Mouse (Mus musculus) kidney, embryonic 15.5 days (tissue): Measurements from ENCODE around the gene Gm17606. TPM values are rescaled to one million over a fixed set of nuclear protein-coding genes. Genes with fewer than 3 reads are reported as not detected.

ENCODE experiments used
- ATAC-seq: fragments of 200-750 bp; cut with Nextera tagmentation; replicated peaks from 2 replicates; pipeline ENCODE4 v1.8.0; 2017; ENCODE audit warnings: moderate TSS enrichment; ENCODE audit not compliant: low FRiP score
- H3K27ac ChIP-seq: fragments of 300-500 bp; sonication (generic); 2 replicates; pipeline ENCODE4 v1.5.1; 2015; ENCODE audit warnings: mild to moderate bottlenecking, inconsistent platforms
- H3K27me3 ChIP-seq: fragments of 300-500 bp; sonication (generic); 2 replicates; pipeline ENCODE4 v1.6.1; 2015; ENCODE audit warnings: inconsistent platforms
- H3K36me3 ChIP-seq: fragments of 300-500 bp; sonication (generic); 2 replicates; pipeline ENCODE4 v1.6.1; 2015; ENCODE audit warnings: inconsistent platforms
- H3K4me1 ChIP-seq: fragments of 300-500 bp; sonication (generic); 2 replicates; pipeline ENCODE4 v1.6.1; 2015; ENCODE audit warnings: inconsistent platforms
- H3K4me2 ChIP-seq: fragments of 300-500 bp; sonication (generic); 2 replicates; pipeline ENCODE4 v1.6.1; 2015; ENCODE audit warnings: moderate library complexity, mild to moderate bottlenecking, inconsistent platforms
- H3K4me3 ChIP-seq: fragments of 300-500 bp; sonication (generic); replicated peaks from 2 replicates; pipeline ENCODE4 v1.5.1; 2015; ENCODE audit warnings: mild to moderate bottlenecking, inconsistent platforms
- H3K9ac ChIP-seq: fragments of 300-500 bp; sonication (generic); 2 replicates; pipeline ENCODE4 v1.6.1; 2015; ENCODE audit warnings: mild to moderate bottlenecking, inconsistent platforms
- H3K9me3 ChIP-seq: fragments of 300-500 bp; sonication (generic); replicated peaks from 2 replicates; pipeline ENCODE4 v1.6.1; 2016; ENCODE audit warnings: inconsistent platforms
- WGBS: fragments of 180-500 bp; shearing (Covaris S2); methylation state at CpG from one replicate; pipeline ENCODE4 v1.1.7; 2015; ENCODE audit warnings: mixed read lengths; 5-methylcytosine and 5-hydroxymethylcytosine counted together
- microRNA counts: library from miRNA; unstranded; fragments of <30 nt; microRNA quantifications from one replicate; lab custom pipeline; 2016
- microRNA-seq: library from miRNA; unstranded; fragments of <30 nt; microRNA quantifications from one replicate; pipeline ENCODE4, GENCODE M21; 2016
- polyA plus RNA-seq: library from polyadenylated mRNA; unstranded; fragments of >200 nt; fragmentation: Nextera tagmentation; extraction: Ambion mirVana; gene quantifications from 2 replicates; pipeline ENCODE4 v1.2.1, GENCODE M21; 2015

Gm17606 gene
- polyA plus RNA-seq, 1 experiment from 2014 or later: not detected

- Histone ChIP-seq H3K4me1 (peaks cover 3% of the 10 kb centered on the region; the same call in 1 of the 2 replicates), H3K36me3 (peaks cover 85% of the 10 kb centered on the region), H3K27ac (no peak overlapping the region), H3K4me2 (no peak overlapping the region), H3K9me3 (no peaks in the 10 kb centered on the region), H3K9ac (no peak overlapping the region), H3K4me3 (no peak overlapping the region), H3K27me3 (no peaks in the 10 kb centered on the region)
- WGBS: 78% methylated on average over 16 of the region's 16 CpGs
- ATAC-seq: no peak
Observed at GRCm38 (mm10) chr14:54678657-54679304, 38.0 kb downstream of the Gm17606 start.

GRCm38 (mm10) chr14:54682396-54682795 is 41.6 kb downstream of the Gm17606 start:
- Histone ChIP-seq H3K4me1 (peaks cover 15% of the 10 kb centered on the region), H3K9ac (no peak overlapping the region), H3K4me3 (no peak overlapping the region), H3K9me3 (no peaks in the 10 kb centered on the region), H3K27me3 (no peaks in the 10 kb centered on the region), H3K4me2 (no peak overlapping the region), H3K27ac (no peak overlapping the region), H3K36me3 (peaks cover 55% of the 10 kb centered on the region)
- no peak for ATAC-seq
- 77% methylated on average over 3 of the region's 3 CpGs for WGBS

GRCm38 (mm10) chr14:54685471-54685870 is 44.7 kb downstream of the Gm17606 start:
- Histone ChIP-seq H3K9me3 (no peaks in the 10 kb centered on the region), H3K4me1 (peaks cover 30% of the 10 kb centered on the region), H3K27ac (peak overlapping the region; percentile 98; the same call in 1 of the 2 replicates), H3K4me2 (peak overlapping the region; percentile 72), H3K9ac (peak overlapping the region; percentile 97), H3K27me3 (no peaks in the 10 kb centered on the region), H3K4me3 (peak overlapping the region; percentile 83), H3K36me3 (peaks cover 42% of the 10 kb centered on the region)
- 8% methylated on average over 8 of the region's 8 CpGs for WGBS
- ATAC-seq: no peak

DNA sequence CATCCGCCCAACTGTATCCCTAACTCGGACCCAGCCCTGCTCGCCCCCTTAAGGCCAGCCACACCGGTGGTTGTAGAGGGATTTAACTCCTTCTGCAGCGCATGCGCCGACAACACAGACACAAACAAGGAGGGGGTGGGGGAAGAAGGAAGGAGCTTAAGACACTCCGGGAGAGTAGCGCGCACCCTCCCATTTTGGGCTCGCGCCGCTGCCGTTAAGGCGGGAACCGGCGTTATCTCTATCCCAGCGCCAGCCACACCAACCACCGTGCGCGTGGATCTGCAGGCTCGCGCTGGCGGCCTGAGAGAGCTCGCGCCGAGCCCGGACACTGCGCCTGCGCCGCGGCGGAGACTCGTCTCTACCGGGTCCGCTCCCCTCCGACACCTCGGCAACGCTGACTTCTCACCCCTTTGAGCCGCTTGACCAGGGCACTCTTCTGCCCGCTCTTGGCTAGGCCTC is 45.3 kb downstream of the Gm17606 start, which contains the start of gene 1700123O20Rik:
Gene 1700123O20Rik, plus strand, starts transcription at position 154 of the 459 bp plus-strand sequence.
- Histone ChIP-seq H3K9ac (peak within 1 kb of the TSS; percentile 97), H3K27ac (peak within 1 kb of the TSS; percentile 98), H3K27me3 (no peaks in the 10 kb centered on the region), H3K4me3 (peak within 1 kb of the TSS; percentile 83), H3K9me3 (no peaks in the 10 kb centered on the region), H3K4me2 (peak within 1 kb of the TSS; percentile 72), H3K36me3 (peaks cover 44% of the 10 kb centered on the region), H3K4me1 (peaks cover 30% of the 10 kb centered on the region)
- peak; percentile 86 for ATAC-seq
- WGBS: under 1% methylated on average over 41 of the region's 41 CpGs

- peak within 1 kb of the TSS; percentile 83 for H3K4me3 ChIP-seq
- ATAC-seq: peak; percentile 97
- peak within 1 kb of the TSS; percentile 97 for H3K9ac ChIP-seq
- H3K4me1 ChIP-seq: peaks cover 30% of the 10 kb centered on the region
- peak within 1 kb of the TSS; percentile 98 for H3K27ac ChIP-seq
- no peaks in the 10 kb centered on the region for H3K9me3 ChIP-seq
- 0% methylated on average over 44 of the region's 44 CpGs for WGBS
- H3K36me3 ChIP-seq: peaks cover 40% of the 10 kb centered on the region
- H3K4me2 ChIP-seq: peak within 1 kb of the TSS; percentile 72
- H3K27me3 ChIP-seq: no peaks in the 10 kb centered on the region
Observed at GRCm38 (mm10) chr14:54686522-54687143, 45.9 kb downstream of the Gm17606 start, which contains the start of gene Acin1. Gene Acin1 (minus strand): TSS chr14:54686931.

- H3K9me3 ChIP-seq: no peaks in the 10 kb centered on the region
- WGBS: 2% methylated on average over 8 of the region's 8 CpGs
- peaks cover 30% of the 10 kb centered on the region for H3K4me1 ChIP-seq
- H3K4me2 ChIP-seq: peak overlapping the region; percentile 62
- H3K9ac ChIP-seq: peak overlapping the region; percentile 80
- H3K4me3 ChIP-seq: peak overlapping the region; percentile 83
- H3K36me3 ChIP-seq: peaks cover 34% of the 10 kb centered on the region
- no peaks in the 10 kb centered on the region for H3K27me3 ChIP-seq
- ATAC-seq: no peak; the same call in 1 of the 2 replicates
- H3K27ac ChIP-seq: peak overlapping the region; percentile 98
Observed at GRCm38 (mm10) chr14:54687251-54687650, 46.5 kb downstream of the Gm17606 start.

DNA sequence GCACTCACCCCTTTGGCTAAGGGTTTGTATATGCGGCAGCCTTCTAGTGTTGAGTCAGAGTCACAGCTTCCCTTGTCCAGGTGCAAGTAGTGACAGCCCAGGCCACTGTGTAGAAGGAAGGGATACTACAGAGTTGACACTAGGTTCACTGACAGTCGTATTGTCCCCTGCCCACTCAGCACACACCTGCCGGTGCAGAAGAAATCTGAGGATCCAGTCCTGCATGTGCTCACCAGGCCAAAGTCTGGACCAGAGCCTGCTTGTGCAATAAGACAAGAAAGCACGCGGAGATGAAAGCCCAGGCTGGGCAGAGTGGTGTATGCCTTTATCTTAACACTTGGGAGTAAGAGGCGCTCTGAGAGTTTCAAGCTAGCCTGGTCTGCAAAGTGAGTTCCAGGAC is 54.3 kb downstream of the Gm17606 start:
- no peaks in the 10 kb centered on the region for H3K9me3 ChIP-seq
- peaks cover 30% of the 10 kb centered on the region for H3K36me3 ChIP-seq
- H3K4me2 ChIP-seq: no peak overlapping the region
- H3K27ac ChIP-seq: no peak overlapping the region
- no peaks in the 10 kb centered on the region for H3K27me3 ChIP-seq
- WGBS: 82% methylated on average over 6 of the region's 6 CpGs
- no peak overlapping the region for H3K9ac ChIP-seq
- no peak for ATAC-seq
- H3K4me3 ChIP-seq: no peak overlapping the region
- H3K4me1 ChIP-seq: no peaks in the 10 kb centered on the region

GRCm38 (mm10) chr14:54696752-54697151 is 56.0 kb downstream of the Gm17606 start:
- Histone ChIP-seq H3K4me3 (no peak overlapping the region), H3K27me3 (peaks cover 5% of the 10 kb centered on the region), H3K4me1 (no peaks in the 10 kb centered on the region), H3K36me3 (peaks cover 19% of the 10 kb centered on the region), H3K4me2 (no peak overlapping the region), H3K9ac (no peak overlapping the region), H3K27ac (no peak overlapping the region), H3K9me3 (no peaks in the 10 kb centered on the region)
- ATAC-seq: no peak
- 87% methylated on average over 4 of the region's 4 CpGs for WGBS

MicroRNAs encoded within 50 kb of the gene (microRNA counts, 519-probe panel; counts per million panel counts)
- 31.7 counts per million for microRNA mmu-miR-686 (lab: Ali Mortazavi, UCI)

Small RNAs within 50 kb of the gene (microRNA-seq; reads per million reads assigned to microRNA genes)
- not detected for gene Mir686
- 0.44 reads per million for gene Mir6948

Other genes starting within 250 kb of the Gm17606 start
- gene Slc7a7, start 223.2 kb upstream of the Gm17606 start, polyA plus RNA-seq: 11.0 and 11.4 TPM in 2 replicates
- 265 and 305 TPM in 2 replicates for gene Mrpl52, start 214.0 kb upstream of the Gm17606 start, polyA plus RNA-seq
- 155 and 168 TPM in 2 replicates for gene Mmp14, start 209.3 kb upstream of the Gm17606 start, polyA plus RNA-seq
- gene Lrp10, start 176.8 kb upstream of the Gm17606 start, polyA plus RNA-seq: 46.8 and 54.6 TPM in 2 replicates
- 6.3 and 6.8 TPM in 2 replicates for gene Rem2, start 164.9 kb upstream of the Gm17606 start, polyA plus RNA-seq
- gene Prmt5, start 123.4 kb upstream of the Gm17606 start, polyA plus RNA-seq: 101 and 104 TPM in 2 replicates
- gene Haus4, start 86.3 kb upstream of the Gm17606 start, polyA plus RNA-seq: 50.7 and 53.2 TPM in 2 replicates
- gene Ajuba, start 63.4 kb upstream of the Gm17606 start, polyA plus RNA-seq: 45.9 and 50.4 TPM in 2 replicates
- 10.2 and 11.3 TPM in 2 replicates for gene 4931414P19Rik, start 35.0 kb upstream of the Gm17606 start, polyA plus RNA-seq
- 422 and 424 TPM in 2 replicates for gene Psmb5, start 22.9 kb upstream of the Gm17606 start, polyA plus RNA-seq
- gene Psmb11, start 19.5 kb upstream of the Gm17606 start, polyA plus RNA-seq: not detected in 2 replicates
- 3.1 and 4.5 TPM in 2 replicates for gene Cdh24, start 412 bp downstream of the Gm17606 start, polyA plus RNA-seq
- 85.9 and 88.7 TPM in 2 replicates for gene 1700123O20Rik, start 45.3 kb downstream of the Gm17606 start, polyA plus RNA-seq
- 142 and 145 TPM in 2 replicates for gene Acin1, start 46.0 kb downstream of the Gm17606 start, polyA plus RNA-seq
- gene Gm29776, start 57.9 kb downstream of the Gm17606 start, polyA plus RNA-seq: 0.09 and 0.21 TPM in 2 replicates
- gene Cebpe, start 71.2 kb downstream of the Gm17606 start, polyA plus RNA-seq: 0.21 TPM in 1 of 2 replicates, not detected in the other
- gene Slc7a8, start 141.0 kb downstream of the Gm17606 start, polyA plus RNA-seq: 12.8 and 14.2 TPM in 2 replicates
- not detected in 2 replicates for gene Rnf212b, start 173.2 kb downstream of the Gm17606 start, polyA plus RNA-seq
- 18.0 and 18.3 TPM in 2 replicates for gene Homez, start 230.0 kb downstream of the Gm17606 start, polyA plus RNA-seq
- 1.9 and 2.2 TPM in 2 replicates for gene Ppp1r3e, start 236.6 kb downstream of the Gm17606 start, polyA plus RNA-seq
- 4.0 and 4.7 TPM in 2 replicates for gene Bcl2l2, start 242.4 kb downstream of the Gm17606 start, polyA plus RNA-seq
- 0.14 and 0.75 TPM in 2 replicates for gene Gm20521, start 242.5 kb downstream of the Gm17606 start, polyA plus RNA-seq